Mouse (Mus musculus): ENCODE measurements around the gene Sdk1. TPM values are rescaled to one million over a fixed set of nuclear protein-coding genes. Genes with fewer than 3 reads are reported as not detected.

Gene Sdk1
- polyA plus RNA-seq, 1 experiment = 1.6 TPM

GRCm38 (mm10) chr5:142100176-142100575 is 858.9 kb downstream of the Sdk1 start:
- H3K4me3 ChIP-seq (ENCODE audit: control insufficient read depth, insufficient read depth, low read length) = no peak overlapping the region
- WGBS = 93% methylated on average over 7 of the region's 7 CpGs
- TF ChIP-seq CTCF (IDR thresholded peaks at IDR 0.05; ENCODE audit: borderline replicate concordance, control insufficient read depth, extremely low read depth, insufficient read depth, low read length, poor library complexity) = no peak
- no peak for TF ChIP-seq POLR2A (IDR thresholded peaks at IDR 0.05; ENCODE audit: control insufficient read depth, extremely low read depth, insufficient read depth, low read length, poor library complexity)
- H3K36me3 ChIP-seq (ENCODE audit: control insufficient read depth, insufficient read depth, low read length) = no peaks in the 10 kb centered on the region
- no peaks in the 10 kb centered on the region for H3K27me3 ChIP-seq (ENCODE audit: control insufficient read depth, insufficient read depth, low read length)
- no peaks in the 10 kb centered on the region for H3K4me1 ChIP-seq (replicated peaks; ENCODE audit: control insufficient read depth, insufficient read depth, low read length)
- no peak for DNase-seq
- no peak overlapping the region for H3K27ac ChIP-seq (ENCODE audit: control insufficient read depth, insufficient read depth, low read length)

- H3K27ac ChIP-seq (ENCODE audit: control insufficient read depth, insufficient read depth, low read length) = no peak overlapping the region
- H3K4me3 ChIP-seq (ENCODE audit: control insufficient read depth, insufficient read depth, low read length) = no peak overlapping the region
- no peaks in the 10 kb centered on the region for H3K27me3 ChIP-seq (ENCODE audit: control insufficient read depth, insufficient read depth, low read length)
- 87% methylated on average over 11 of the region's 11 CpGs for WGBS
- no peaks in the 10 kb centered on the region for H3K36me3 ChIP-seq (ENCODE audit: control insufficient read depth, insufficient read depth, low read length)
- TF ChIP-seq CTCF (IDR thresholded peaks at IDR 0.05; ENCODE audit: borderline replicate concordance, control insufficient read depth, extremely low read depth, insufficient read depth, low read length, poor library complexity) (no peak), POLR2A (IDR thresholded peaks at IDR 0.05; ENCODE audit: control insufficient read depth, extremely low read depth, insufficient read depth, low read length, poor library complexity) (no peak)
- H3K4me1 ChIP-seq (replicated peaks; ENCODE audit: control insufficient read depth, insufficient read depth, low read length) = no peaks in the 10 kb centered on the region
- no peak for DNase-seq
Observed at GRCm38 (mm10) chr5:142107434-142107833, 866.1 kb downstream of the Sdk1 start.

GRCm38 (mm10) chr5:142111989-142112388 is 870.7 kb downstream of the Sdk1 start:
- Histone ChIP-seq H3K36me3 (ENCODE audit: control insufficient read depth, insufficient read depth, low read length) (no peaks in the 10 kb centered on the region), H3K4me1 (replicated peaks; ENCODE audit: control insufficient read depth, insufficient read depth, low read length) (no peaks in the 10 kb centered on the region), H3K27ac (ENCODE audit: control insufficient read depth, insufficient read depth, low read length) (no peak overlapping the region), H3K4me3 (ENCODE audit: control insufficient read depth, insufficient read depth, low read length) (no peak overlapping the region), H3K27me3 (ENCODE audit: control insufficient read depth, insufficient read depth, low read length) (no peaks in the 10 kb centered on the region)
- 93% methylated on average over 6 of the region's 6 CpGs for WGBS
- DNase-seq = no peak
- no peak for TF ChIP-seq POLR2A (IDR thresholded peaks at IDR 0.05; ENCODE audit: control insufficient read depth, extremely low read depth, insufficient read depth, low read length, poor library complexity)
- no peak for TF ChIP-seq CTCF (IDR thresholded peaks at IDR 0.05; ENCODE audit: borderline replicate concordance, control insufficient read depth, extremely low read depth, insufficient read depth, low read length, poor library complexity)

GRCm38 (mm10) chr5:142113210-142114175 is 872.2 kb downstream of the Sdk1 start:
- H3K4me1 ChIP-seq (replicated peaks; ENCODE audit: control insufficient read depth, insufficient read depth, low read length) = no peaks in the 10 kb centered on the region
- no peaks in the 10 kb centered on the region for H3K36me3 ChIP-seq (ENCODE audit: control insufficient read depth, insufficient read depth, low read length)
- TF ChIP-seq POLR2A (IDR thresholded peaks at IDR 0.05; ENCODE audit: control insufficient read depth, extremely low read depth, insufficient read depth, low read length, poor library complexity) (no peak), CTCF (IDR thresholded peaks at IDR 0.05; ENCODE audit: borderline replicate concordance, control insufficient read depth, extremely low read depth, insufficient read depth, low read length, poor library complexity) (no peak)
- no peak overlapping the region for H3K27ac ChIP-seq (ENCODE audit: control insufficient read depth, insufficient read depth, low read length)
- no peak overlapping the region for H3K4me3 ChIP-seq (ENCODE audit: control insufficient read depth, insufficient read depth, low read length)
- H3K27me3 ChIP-seq (ENCODE audit: control insufficient read depth, insufficient read depth, low read length) = no peaks in the 10 kb centered on the region
- 82% methylated on average over 18 of the region's 18 CpGs for WGBS
- DNase-seq = no peak

GRCm38 (mm10) chr5:142127779-142128178 is 886.5 kb downstream of the Sdk1 start:
- Histone ChIP-seq H3K4me1 (replicated peaks; ENCODE audit: control insufficient read depth, insufficient read depth, low read length) (0 out of 2 replicates have a peak, but pooled peaks cover 2% of the 10 kb centered on the region), H3K4me3 (ENCODE audit: control insufficient read depth, insufficient read depth, low read length) (no peak overlapping the region), H3K27ac (ENCODE audit: control insufficient read depth, insufficient read depth, low read length) (no peak overlapping the region), H3K27me3 (ENCODE audit: control insufficient read depth, insufficient read depth, low read length) (no peaks in the 10 kb centered on the region; the same call in 1 of the 2 replicates), H3K36me3 (ENCODE audit: control insufficient read depth, insufficient read depth, low read length) (no peaks in the 10 kb centered on the region)
- DNase-seq = no peak
- WGBS = 82% methylated on average over 4 of the region's 4 CpGs
- no peak for TF ChIP-seq CTCF (IDR thresholded peaks at IDR 0.05; ENCODE audit: borderline replicate concordance, control insufficient read depth, extremely low read depth, insufficient read depth, low read length, poor library complexity)
- TF ChIP-seq POLR2A (IDR thresholded peaks at IDR 0.05; ENCODE audit: control insufficient read depth, extremely low read depth, insufficient read depth, low read length, poor library complexity) = no peak

- 0 out of 2 replicates have a peak, but pooled peaks cover 2% of the 10 kb centered on the region for H3K4me1 ChIP-seq (replicated peaks; ENCODE audit: control insufficient read depth, insufficient read depth, low read length)
- 77% methylated on average over 5 of the region's 5 CpGs for WGBS
- DNase-seq = no peak
- H3K27me3 ChIP-seq (ENCODE audit: control insufficient read depth, insufficient read depth, low read length) = no peaks in the 10 kb centered on the region; the same call in 1 of the 2 replicates
- TF ChIP-seq POLR2A (IDR thresholded peaks at IDR 0.05; ENCODE audit: control insufficient read depth, extremely low read depth, insufficient read depth, low read length, poor library complexity) (no peak), CTCF (IDR thresholded peaks at IDR 0.05; ENCODE audit: borderline replicate concordance, control insufficient read depth, extremely low read depth, insufficient read depth, low read length, poor library complexity) (no peak)
- H3K36me3 ChIP-seq (ENCODE audit: control insufficient read depth, insufficient read depth, low read length) = no peaks in the 10 kb centered on the region
- no peak overlapping the region for H3K4me3 ChIP-seq (ENCODE audit: control insufficient read depth, insufficient read depth, low read length)
- no peak overlapping the region for H3K27ac ChIP-seq (ENCODE audit: control insufficient read depth, insufficient read depth, low read length)
Observed at GRCm38 (mm10) chr5:142128181-142128611, 886.9 kb downstream of the Sdk1 start.
